Mouse (Mus musculus): ENCODE data around the gene Gm7980. TPM values are rescaled to one million over a fixed set of nuclear protein-coding genes. Genes with fewer than 3 reads are reported as not detected.
"Not testable (repeated sequence)": the region's sequence is repeated elsewhere in the genome, so short reads cannot be mapped to it uniquely, and the experiment has no call there.

Gene Gm7980
- polyA plus RNA-seq (2015; fragmentation: Nextera tagmentation; extraction: Ambion mirVana): not detected in 2 replicates

- not testable (repeated sequence) for H3K4me2 ChIP-seq; H3K9ac ChIP-seq; H3K27ac ChIP-seq; H3K27me3 ChIP-seq; H3K4me3 ChIP-seq; H3K36me3 ChIP-seq; H3K4me1 ChIP-seq; ATAC-seq (ENCODE audit: insufficient number of reproducible peaks, insufficient read depth, low FRiP score, low TSS enrichment, low read depth); H3K9me3 ChIP-seq
- no CpG with 5 or more reads among the region's 2 CpGs for WGBS
These were observed at the start of gene Gm7980 for GRCm38 (mm10) chr14:41907190-41907589. Gm7980 (minus strand) TSS chr14:41907290.

- 70% methylated on average over 2 of the region's 2 CpGs for WGBS
- not testable (repeated sequence) for ATAC-seq (ENCODE audit: insufficient number of reproducible peaks, insufficient read depth, low FRiP score, low TSS enrichment, low read depth)
These were observed 36.6 kb upstream of the Gm7980 start, which contains the start of gene 1700024B05Rik for GRCm38 (mm10) chr14:41943695-41944094. 1700024B05Rik (plus strand) TSS chr14:41943995.

GRCm38 (mm10) chr14:41924649-41925048 lies 17.6 kb upstream of the Gm7980 start, which contains the start of gene 1700049E17Rik1:
1700049E17Rik1 (plus strand) TSS chr14:41924949.
- WGBS: no CpG with 5 or more reads among the region's 1 CpGs

More at GRCm38 (mm10) chr14:41943695-41944094, 36.6 kb upstream of the Gm7980 start, which contains the start of gene 1700024B05Rik:
- not testable (repeated sequence) for H3K9me3 ChIP-seq, H3K4me1 ChIP-seq, H3K4me3 ChIP-seq, H3K36me3 ChIP-seq, H3K4me2 ChIP-seq, H3K9ac ChIP-seq, H3K27me3 ChIP-seq, H3K27ac ChIP-seq

More at GRCm38 (mm10) chr14:41924649-41925048, 17.6 kb upstream of the Gm7980 start, which contains the start of gene 1700049E17Rik1:
- H3K27me3 ChIP-seq; ATAC-seq (ENCODE audit: insufficient number of reproducible peaks, insufficient read depth, low FRiP score, low TSS enrichment, low read depth); H3K4me2 ChIP-seq; H3K9me3 ChIP-seq; H3K9ac ChIP-seq; H3K27ac ChIP-seq; H3K36me3 ChIP-seq; H3K4me1 ChIP-seq; H3K4me3 ChIP-seq: not testable (repeated sequence)

Other genes with a start within 250 kb of the Gm7980 start
- gene Gm8068, start 205.4 kb downstream of the Gm7980 start, polyA plus RNA-seq (2015; fragmentation: Nextera tagmentation; extraction: Ambion mirVana): not detected in 2 replicates
- gene Gm7929, start 156.7 kb downstream of the Gm7980 start, polyA plus RNA-seq (2015; fragmentation: Nextera tagmentation; extraction: Ambion mirVana): not detected in 2 replicates
- not detected in 2 replicates for gene Gm47189, start 134.8 kb downstream of the Gm7980 start, polyA plus RNA-seq (2015; fragmentation: Nextera tagmentation; extraction: Ambion mirVana)
- not detected in 2 replicates for gene 1700049E17Rik1, start 17.7 kb upstream of the Gm7980 start, polyA plus RNA-seq (2015; fragmentation: Nextera tagmentation; extraction: Ambion mirVana)
- not detected in 2 replicates for gene 1700024B05Rik, start 36.7 kb upstream of the Gm7980 start, polyA plus RNA-seq (2015; fragmentation: Nextera tagmentation; extraction: Ambion mirVana)
- gene Gm6401, start 60.6 kb upstream of the Gm7980 start, polyA plus RNA-seq (2015; fragmentation: Nextera tagmentation; extraction: Ambion mirVana): not detected in 2 replicates
- not detected in 2 replicates for gene Gm3543, start 76.0 kb upstream of the Gm7980 start, polyA plus RNA-seq (2015; fragmentation: Nextera tagmentation; extraction: Ambion mirVana)
- gene Gm7951, start 210.1 kb upstream of the Gm7980 start, polyA plus RNA-seq (2015; fragmentation: Nextera tagmentation; extraction: Ambion mirVana): not detected in 2 replicates